Mouse (Mus musculus) embryo, embryonic 11 days (tissue): Measurements from ENCODE around the gene Nod2.

Experiments used
- DNase-seq: peaks from one replicate; pipeline ENCODE4 v3.0.0-alpha.2; 2015

Gene Nod2

DNA sequence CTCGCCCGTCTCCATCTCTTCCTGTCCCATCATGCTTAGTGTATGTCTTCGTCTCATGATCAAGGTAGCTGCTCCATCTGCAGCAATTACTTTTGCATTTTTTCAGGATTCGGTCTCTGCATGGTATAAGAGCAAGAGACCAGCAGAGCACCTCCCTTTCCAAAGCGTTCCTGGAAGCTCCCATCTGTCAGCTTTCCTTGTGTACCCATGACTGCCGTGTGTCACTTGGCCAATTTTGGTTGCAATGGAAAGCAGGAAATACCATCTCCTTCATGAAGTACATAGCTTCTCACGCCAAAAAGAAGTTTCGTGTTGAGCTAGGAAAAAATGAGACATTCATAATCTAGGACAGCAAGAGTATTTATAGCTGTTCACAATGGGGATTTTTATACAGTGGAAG lies 33.9 kb downstream of the Nod2 start:
- no peak for DNase-seq

DNA sequence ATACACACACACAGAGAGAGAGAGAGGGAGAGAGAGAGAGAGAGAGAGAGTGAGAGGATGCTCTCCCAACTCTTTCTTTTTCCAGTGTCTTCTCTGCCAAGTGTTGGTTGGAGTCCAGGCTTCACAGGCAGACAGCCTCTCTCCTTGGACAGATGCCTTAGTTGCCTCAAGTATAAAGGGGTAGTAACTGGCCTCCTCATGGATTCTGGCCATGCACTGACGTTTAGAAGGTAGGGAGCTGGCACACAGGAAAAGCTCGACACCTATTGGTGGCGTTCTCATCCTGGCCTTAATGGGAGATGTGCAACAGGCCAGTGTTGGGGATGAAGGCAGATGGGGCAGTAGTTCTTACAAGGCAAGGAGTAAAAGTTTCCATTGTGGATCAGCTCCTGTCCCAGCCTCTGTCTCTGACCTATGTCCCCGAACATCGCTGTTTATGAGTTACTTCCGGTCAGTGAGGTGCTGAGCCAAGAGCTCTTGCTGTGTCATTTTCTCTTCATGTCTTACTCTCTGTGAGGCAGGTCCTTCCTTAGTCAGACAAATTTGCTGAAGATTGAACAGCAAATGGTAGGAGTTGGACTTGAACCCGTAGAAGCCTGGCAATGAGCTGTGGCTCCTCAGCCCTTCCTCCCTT lies 36.7 kb downstream of the Nod2 start:
- DNase-seq, result no peak

DNA sequence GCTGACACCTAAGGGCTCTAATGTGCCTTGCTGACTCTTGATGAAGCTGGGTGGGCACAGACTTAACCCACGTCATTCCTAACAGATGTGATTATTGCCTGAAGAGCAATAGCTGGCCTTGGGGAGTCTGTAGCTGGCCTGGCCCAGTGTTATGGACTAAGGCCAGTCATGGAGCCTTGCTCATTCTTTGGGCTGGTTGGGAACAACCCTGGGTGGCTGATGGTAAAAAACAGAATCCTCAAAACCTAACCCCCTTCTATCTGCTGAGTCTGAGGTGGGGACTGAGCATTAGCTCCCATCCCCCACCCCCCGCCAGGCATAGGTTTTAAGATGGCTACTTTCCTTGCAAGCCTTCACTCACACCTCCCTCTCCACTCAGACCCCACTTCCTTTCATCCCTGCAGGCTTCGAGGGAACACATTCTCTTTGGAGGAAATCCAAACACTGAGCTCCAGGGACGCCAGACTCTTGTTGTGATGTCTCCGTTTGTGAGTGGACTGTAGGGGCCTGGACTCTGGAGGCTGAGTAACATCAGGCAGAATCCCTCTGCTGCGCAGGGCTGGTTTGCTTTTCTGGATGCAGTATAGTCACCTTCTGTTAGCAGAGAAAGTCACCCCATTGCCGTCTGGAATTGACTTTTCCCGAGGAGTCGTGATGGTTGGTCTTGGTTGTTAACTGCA lies 39.3 kb downstream of the Nod2 start:
- no peak for DNase-seq

DNA sequence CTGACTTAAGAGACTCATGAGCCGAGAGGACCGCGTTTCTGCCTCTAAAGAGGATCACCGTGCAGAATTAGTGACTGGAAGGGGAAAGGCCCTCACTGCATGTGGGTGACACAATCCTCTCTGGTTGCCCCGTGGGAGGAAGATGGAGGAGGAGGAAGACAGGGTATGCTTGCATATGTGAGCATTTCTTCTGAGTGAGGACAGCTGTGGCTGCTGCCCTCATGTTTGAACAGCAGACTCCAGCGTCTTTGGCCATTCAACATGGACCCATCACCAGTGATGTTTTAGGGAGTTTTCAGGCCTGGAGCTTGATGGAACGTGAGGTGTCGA lies 39.8 kb downstream of the Nod2 start:
- DNase-seq, result no peak

DNA sequence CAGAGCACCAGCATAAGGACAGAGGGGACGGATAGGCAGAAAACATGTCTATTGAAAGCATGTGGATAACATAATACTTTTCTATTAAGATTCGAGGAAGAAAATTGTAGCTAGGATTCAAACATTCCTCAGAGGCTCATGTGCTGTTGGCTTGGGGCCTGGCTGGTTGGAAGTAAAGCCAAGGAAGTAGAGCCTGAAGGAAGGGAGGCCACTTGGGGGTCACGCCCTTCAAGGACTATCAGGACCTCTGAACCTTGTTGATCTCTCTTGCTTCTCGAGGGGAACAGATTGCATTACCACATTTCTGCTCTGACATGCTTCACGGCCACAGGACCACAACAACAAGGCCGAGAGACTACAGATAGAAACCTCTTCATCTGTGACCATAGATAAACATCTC lies 42.0 kb downstream of the Nod2 start:
- no peak for DNase-seq

DNA sequence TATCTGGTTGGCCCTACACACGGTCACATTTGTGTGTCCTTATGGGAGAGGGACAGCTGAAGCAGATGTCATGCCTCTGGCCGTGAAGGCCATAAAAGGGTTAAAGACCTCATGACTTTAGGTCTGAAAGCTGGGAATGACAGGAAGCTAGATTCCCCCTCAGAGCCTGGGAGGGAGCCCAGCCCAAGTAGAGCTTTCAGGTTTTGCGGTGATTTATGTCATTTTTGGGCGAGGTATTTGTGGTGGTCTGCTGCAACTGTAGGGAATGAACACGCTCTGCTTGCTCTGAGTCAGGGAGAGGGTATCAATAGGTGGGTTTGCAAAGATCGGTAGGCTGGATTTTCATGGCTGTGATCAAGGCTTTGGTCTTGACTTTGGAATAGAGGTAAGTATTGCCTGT lies 42.8 kb downstream of the Nod2 start:
- DNase-seq, result no peak

DNA sequence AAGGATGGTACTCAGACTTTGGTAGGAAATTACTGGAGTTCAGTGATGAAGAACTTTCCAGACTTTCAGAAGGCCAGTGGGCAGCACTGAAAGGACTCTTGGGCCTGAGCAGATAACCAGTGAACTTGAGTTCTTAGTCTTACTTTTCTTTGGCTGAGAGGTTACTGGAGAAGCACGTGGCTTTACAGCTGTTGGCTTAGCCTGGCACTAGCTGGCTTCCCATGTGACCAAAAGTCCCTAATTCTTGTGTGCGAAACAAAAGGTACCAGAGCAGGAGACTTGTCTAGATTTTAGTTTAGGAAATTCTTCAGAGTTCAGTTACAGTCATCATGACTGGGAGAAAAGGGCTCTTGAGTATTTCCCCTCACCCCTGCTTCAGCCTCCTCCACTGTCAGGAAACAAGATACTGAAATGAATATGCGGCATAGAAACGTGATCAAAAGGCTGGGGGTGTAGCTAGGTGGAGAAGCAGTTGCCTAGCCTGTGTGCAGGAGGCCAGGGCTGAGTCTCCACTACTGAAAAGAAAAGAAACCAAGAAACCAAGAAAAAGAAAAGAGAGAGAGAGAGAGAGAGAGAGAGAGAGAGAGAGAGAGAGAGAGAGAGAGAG lies 44.3 kb downstream of the Nod2 start:
- no peak for DNase-seq

DNA sequence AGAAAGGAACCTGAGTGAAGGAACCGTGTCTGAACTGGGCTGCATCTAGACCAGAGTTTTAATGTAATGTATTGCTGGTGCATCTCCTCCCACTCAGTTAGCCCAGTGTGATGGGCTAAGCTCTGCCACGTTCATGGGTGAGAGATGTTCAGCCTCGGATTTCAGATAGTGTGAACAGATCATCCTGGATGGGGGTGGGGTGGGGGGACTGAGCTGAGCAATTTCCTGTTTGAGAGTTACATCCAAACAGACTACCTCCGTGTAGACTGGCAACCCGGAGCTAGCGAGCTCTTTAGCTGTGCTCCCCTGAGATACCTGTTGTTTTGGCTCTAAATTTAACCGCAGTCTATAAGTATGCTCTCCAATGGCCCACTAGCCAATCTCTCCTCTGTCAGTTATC lies 44.8 kb downstream of the Nod2 start:
- DNase-seq, result no peak

DNA sequence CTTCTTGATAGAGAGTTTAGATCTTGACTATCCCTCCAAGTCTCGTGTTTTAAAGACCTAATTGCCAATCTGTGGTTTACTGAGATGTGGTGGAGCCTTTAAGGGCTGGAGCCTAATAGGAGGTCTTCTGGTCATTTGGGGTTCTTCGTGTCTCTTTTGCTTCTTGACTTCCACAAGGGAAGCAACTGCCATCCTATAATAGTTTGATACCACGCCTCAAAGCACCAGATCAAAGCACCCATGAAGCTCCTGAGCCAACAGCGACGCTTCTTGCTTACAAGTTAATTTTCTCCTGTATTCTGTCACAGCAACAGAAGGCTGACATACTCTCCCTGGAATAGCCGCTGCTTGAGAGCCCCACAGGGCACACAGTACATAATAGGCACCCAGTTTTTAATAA lies 45.8 kb downstream of the Nod2 start:
- DNase-seq, result no peak

DNA sequence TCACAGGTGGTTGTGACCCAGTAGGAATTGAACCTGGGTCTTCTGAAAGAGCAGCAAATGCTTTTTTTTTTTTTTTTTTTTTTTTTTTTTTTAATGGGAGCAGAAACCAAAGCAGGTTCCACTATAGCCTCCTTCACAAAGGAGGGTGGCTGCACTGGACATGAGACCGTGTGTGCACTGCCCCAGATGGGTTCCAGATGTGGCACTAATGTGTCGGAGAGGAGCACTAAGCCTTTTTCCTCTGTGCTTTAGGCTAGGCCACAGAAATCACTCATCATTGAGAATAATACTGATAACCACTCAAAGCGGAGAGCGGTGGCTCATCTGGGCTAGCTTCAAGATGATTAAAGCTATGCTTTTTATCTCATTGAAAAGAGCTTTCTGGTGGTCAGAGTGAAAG lies 46.3 kb downstream of the Nod2 start:
- peak; percentile 39 for DNase-seq

GRCm38 (mm10) chr8:88694291-88694690 lies 47.2 kb downstream of the Nod2 start:
- no peak for DNase-seq

DNA sequence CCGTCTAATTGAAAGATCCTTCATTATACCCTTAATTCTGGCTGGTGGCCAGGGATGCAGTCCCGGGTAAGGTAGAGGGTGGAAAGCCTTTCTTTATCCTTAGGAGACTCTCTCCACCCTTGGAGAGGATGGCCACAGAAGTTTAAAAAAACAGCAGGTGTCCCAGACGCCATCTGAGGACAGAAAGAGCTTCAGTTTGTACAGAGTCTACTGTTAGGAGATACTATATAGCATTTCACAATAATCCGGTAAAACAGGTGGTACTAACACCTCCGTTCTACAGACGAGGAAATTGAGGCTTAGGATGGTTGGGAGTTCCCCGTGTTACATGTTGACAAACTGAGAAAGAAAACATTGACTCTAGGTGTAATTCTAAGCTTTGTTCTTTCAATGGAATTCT lies 49.1 kb downstream of the Nod2 start:
- no peak for DNase-seq

- peak; percentile 99 for DNase-seq
Measured at GRCm38 (mm10) chr8:88696721-88697641, 49.9 kb downstream of the Nod2 start, which contains the start of gene Cyld. Gene Cyld, plus strand, starts transcription at chr8:88697028.

DNA sequence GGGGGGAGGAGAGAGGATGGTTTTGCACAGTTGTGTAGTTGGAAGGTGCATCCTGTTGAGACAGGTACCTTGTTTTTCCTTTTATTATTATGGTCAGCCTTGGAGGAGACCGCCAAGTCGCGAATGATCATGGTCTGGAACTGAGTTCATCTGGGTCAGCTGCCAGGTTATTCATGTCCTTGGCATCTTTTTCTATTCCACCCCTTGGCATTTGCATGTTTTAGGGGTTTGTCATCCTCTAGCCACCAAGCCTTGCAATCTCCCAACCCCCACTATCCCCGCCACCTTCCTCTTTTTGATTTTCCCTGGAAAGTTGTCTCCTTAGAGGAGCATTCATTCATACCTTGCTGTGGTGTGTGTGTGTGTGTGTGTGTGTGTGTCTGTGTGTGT lies 50.5 kb downstream of the Nod2 start:
- DNase-seq, result no peak

DNA sequence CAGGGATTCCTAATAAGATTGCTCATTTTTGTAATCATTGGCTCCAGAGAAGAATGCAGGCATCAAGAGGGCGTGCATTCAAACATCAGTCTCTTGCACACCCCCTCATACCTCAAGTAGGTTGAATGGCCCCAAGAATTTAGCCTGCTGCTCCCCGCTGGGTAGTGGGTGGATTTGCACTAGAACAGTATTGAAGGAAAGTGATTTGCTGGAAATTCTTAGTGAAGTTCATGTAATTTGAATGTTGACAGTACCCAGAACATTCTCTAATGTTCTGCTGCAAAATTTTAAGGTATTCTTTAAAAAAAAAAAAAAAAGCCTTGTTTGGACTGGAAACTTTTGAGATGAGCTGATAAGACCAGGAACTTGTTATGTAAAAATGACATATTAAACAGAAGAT lies 50.9 kb downstream of the Nod2 start:
- DNase-seq, result no peak

DNA sequence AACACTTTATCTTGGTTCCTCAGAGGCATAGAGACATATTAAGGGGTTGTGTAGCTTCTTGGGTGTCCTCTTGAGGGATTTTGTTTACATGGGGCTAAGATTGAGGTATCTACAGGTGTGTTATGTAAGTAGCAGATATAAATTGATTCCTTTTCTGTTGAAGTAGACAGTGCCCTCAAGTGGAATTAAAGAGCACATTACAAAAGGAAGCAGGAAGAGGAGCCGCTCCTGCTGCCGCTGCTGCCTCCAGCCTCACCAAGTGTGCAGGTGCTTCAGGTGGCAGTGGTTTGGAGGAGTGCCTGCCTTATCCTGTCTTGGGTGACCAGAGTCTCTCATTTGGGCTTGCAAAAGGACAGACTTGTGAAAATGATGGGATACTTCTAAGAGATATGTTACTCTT lies 54.5 kb downstream of the Nod2 start:
- no peak for DNase-seq

DNA sequence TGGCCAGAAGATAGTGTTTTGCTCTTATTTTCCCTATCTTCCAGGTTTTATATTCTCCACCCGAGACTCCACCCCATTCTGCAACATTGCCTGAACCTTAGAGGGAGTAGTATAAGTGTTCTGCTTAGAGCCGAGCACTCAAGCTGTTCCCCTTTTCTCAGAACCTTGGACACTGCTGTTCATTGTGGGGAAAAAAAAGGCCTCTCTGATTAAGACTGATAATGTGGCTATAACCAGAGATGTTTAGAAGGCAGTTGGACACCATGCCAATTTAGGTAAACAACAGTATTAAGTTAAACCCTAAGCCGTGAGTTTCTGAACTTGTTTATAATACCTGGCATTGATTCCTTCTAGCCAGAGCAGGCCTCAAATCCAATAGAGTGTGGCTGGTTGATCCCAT lies 55.7 kb downstream of the Nod2 start:
- no peak for DNase-seq

DNA sequence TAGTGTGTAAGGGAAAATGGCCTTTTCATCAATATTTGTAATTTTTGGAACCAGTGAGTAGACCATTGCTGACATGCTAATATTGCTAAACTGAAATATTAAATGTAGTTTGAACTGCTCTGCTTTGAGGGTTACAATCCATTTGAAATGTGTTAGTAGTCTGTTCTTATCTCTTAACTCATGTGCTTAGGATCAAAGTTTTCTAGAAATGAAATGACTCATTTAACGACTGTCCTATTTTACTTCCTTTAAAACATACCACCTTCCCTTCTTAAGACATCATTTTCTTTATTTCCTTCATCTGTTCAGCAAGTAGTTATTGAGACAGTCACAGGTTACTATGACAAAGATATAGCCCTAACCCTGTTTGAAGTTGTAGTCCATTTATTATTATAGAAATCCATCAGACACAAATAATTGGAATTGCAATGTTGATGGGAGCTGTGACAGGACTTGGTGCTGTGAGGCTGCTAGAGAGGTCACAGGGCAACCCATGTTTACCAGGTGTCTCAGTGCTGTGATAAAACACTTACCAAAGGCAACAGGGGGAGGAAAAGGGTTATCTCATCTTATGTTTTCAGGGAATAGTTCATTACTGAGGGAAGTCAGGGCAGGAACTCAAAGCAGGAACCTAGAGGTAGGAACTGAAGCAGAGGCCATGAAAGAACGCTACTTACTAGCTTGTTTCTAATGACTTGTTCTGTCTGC lies 76.3 kb downstream of the Nod2 start:
- no peak for DNase-seq
